8 mouse cellular contexts compared by ENCODE assay signal in genomic region chr6:120356478-120356877, GRCm38 (mm10). TPM values are rescaled to one million over a fixed set of nuclear protein-coding genes. Genes with fewer than 3 reads are reported as not detected.
A peak's percentile ranks its signal among the peaks of the same experiment; 100 is the strongest.
DNase-seq lines count a peak whose midpoint lies in the region; ATAC-seq lines count a peak whose summit lies in the region.

No protein-coding gene starts in this region.

- no peaks in the 10 kb centered on the region for H3K27me3 ChIP-seq in kidney, embryonic 15.5 days
- no peaks in the 10 kb centered on the region for H3K27me3 ChIP-seq in hindbrain, embryonic 12.5 days
- H3K27me3 ChIP-seq in midbrain, embryonic 12.5 days: no peaks in the 10 kb centered on the region

- H3K9ac ChIP-seq in kidney, embryonic 15.5 days: peak overlapping the region; percentile 52
- H3K9ac ChIP-seq in hindbrain, embryonic 12.5 days: peak overlapping the region; percentile 60
- H3K9ac ChIP-seq in midbrain, embryonic 12.5 days (replicated peaks): peak overlapping the region; percentile 62

- WGBS in kidney, embryonic 15.5 days: 28% methylated on average over 5 of the region's 5 CpGs
- 44% methylated on average over 5 of the region's 5 CpGs for WGBS in hindbrain, embryonic 12.5 days
- WGBS in midbrain, embryonic 12.5 days: 43% methylated on average over 5 of the region's 5 CpGs

- H3K9me3 ChIP-seq in kidney, embryonic 15.5 days (replicated peaks): no peaks in the 10 kb centered on the region
- H3K9me3 ChIP-seq in hindbrain, embryonic 12.5 days (replicated peaks): no peaks in the 10 kb centered on the region
- H3K9me3 ChIP-seq in midbrain, embryonic 12.5 days: no peaks in the 10 kb centered on the region

- peaks cover 18% of the 10 kb centered on the region for H3K36me3 ChIP-seq in kidney, embryonic 15.5 days
- 0 out of 2 replicates have a peak, but pooled peaks cover 5% of the 10 kb centered on the region for H3K36me3 ChIP-seq in hindbrain, embryonic 12.5 days
- peaks cover 13% of the 10 kb centered on the region; the same call in 1 of the 2 replicates for H3K36me3 ChIP-seq in midbrain, embryonic 12.5 days

- H3K4me1 ChIP-seq in kidney, embryonic 15.5 days: peaks cover 12% of the 10 kb centered on the region
- H3K4me1 ChIP-seq in brown adipose tissue, adult 24 weeks (ENCODE audit: control insufficient read depth, insufficient read depth, insufficient read length, low read length): no peaks in the 10 kb centered on the region
- peaks cover 7% of the 10 kb centered on the region for H3K4me1 ChIP-seq in hindbrain, embryonic 12.5 days
- H3K4me1 ChIP-seq in midbrain, embryonic 12.5 days: peaks cover 8% of the 10 kb centered on the region

- no peak for DNase-seq in kidney, adult 11 months
- DNase-seq in left cerebral cortex, adult 11 months (ENCODE audit: low spot score): no peak
- DNase-seq in urinary bladder, postnatal 10 days (ENCODE audit: low spot score): no peak
- no peak for DNase-seq in yolk sac, embryonic 10.5 days (ENCODE audit: low spot score)

- H3K4me2 ChIP-seq in kidney, embryonic 15.5 days: peak overlapping the region; percentile 61
- H3K4me2 ChIP-seq in hindbrain, embryonic 12.5 days (replicated peaks): peak overlapping the region; percentile 64
- peak overlapping the region; percentile 59 for H3K4me2 ChIP-seq in midbrain, embryonic 12.5 days (replicated peaks)

- peak overlapping the region; percentile 55 for H3K4me3 ChIP-seq in kidney, embryonic 15.5 days (replicated peaks)
- H3K4me3 ChIP-seq in brown adipose tissue, adult 24 weeks (ENCODE audit: insufficient read depth, low read depth, low read length): peak overlapping the region; percentile 67
- H3K4me3 ChIP-seq in hindbrain, embryonic 12.5 days: peak overlapping the region; percentile 45
- peak overlapping the region; percentile 60 for H3K4me3 ChIP-seq in midbrain, embryonic 12.5 days

- H3K27ac ChIP-seq in kidney, embryonic 15.5 days: peak overlapping the region; percentile 89
- H3K27ac ChIP-seq in brown adipose tissue, adult 24 weeks (replicated peaks; ENCODE audit: low read depth, low read length): no peak overlapping the region
- H3K27ac ChIP-seq in hindbrain, embryonic 12.5 days: peak overlapping the region; percentile 73; the same call in 1 of the 2 replicates
- peak overlapping the region; percentile 56; the same call in 1 of the 2 replicates for H3K27ac ChIP-seq in midbrain, embryonic 12.5 days (replicated peaks)

- no peak for ATAC-seq in kidney, embryonic 15.5 days (replicated peaks; ENCODE audit: low FRiP score)
- ATAC-seq in hindbrain, embryonic 12.5 days (ENCODE audit: low FRiP score): no peak
- ATAC-seq in midbrain, embryonic 12.5 days (ENCODE audit: low FRiP score, low read depth): no peak

RNA-seq across cellular contexts. Expression of gene Kdm5a, which starts 7.4 kb away (rescaled TPM):
- 47.6 and 50.3 TPM in 2 replicates for polyA plus RNA-seq in kidney, embryonic 15.5 days (2015; fragmentation: Nextera tagmentation; extraction: Ambion mirVana)
- 19.2 and 26.5 TPM in 2 replicates for polyA plus RNA-seq in brown adipose tissue, adult 24 weeks (2012; ENCODE audit: insufficient read depth, insufficient read length, missing spikeins)
- 59.6 and 62.2 TPM in 2 replicates for polyA plus RNA-seq in hindbrain, embryonic 12.5 days (2016; fragmentation: Nextera tagmentation; extraction: Ambion mirVana)
- 64.7 and 65.9 TPM in 2 replicates for polyA plus RNA-seq in midbrain, embryonic 12.5 days (2016; fragmentation: Nextera tagmentation; extraction: Ambion mirVana)

RNA-seq across cellular contexts. Expression of gene Ccdc77, which starts 7.7 kb away (rescaled TPM):
- 28.0 TPM in 2 replicates for polyA plus RNA-seq in kidney, embryonic 15.5 days (2015; fragmentation: Nextera tagmentation; extraction: Ambion mirVana)
- 3.6 TPM in 2 replicates for polyA plus RNA-seq in brown adipose tissue, adult 24 weeks (2012; ENCODE audit: insufficient read depth, insufficient read length, missing spikeins)
- 20.1 and 24.0 TPM in 2 replicates for polyA plus RNA-seq in hindbrain, embryonic 12.5 days (2016; fragmentation: Nextera tagmentation; extraction: Ambion mirVana)
- polyA plus RNA-seq in midbrain, embryonic 12.5 days (2016; fragmentation: Nextera tagmentation; extraction: Ambion mirVana): 24.6 and 25.2 TPM in 2 replicates
